Mouse (Mus musculus): Measurements from ENCODE around the gene Ubash3a.

Gene Ubash3a

GRCm38 (mm10) chr17:31216068-31216955 lies 8.6 kb downstream of the Ubash3a start:
- DNase-seq (ENCODE audit: inconsistent age in 2 of 2, low spot score in 1 of 2), result peak; percentile 27 to 75

GRCm38 (mm10) chr17:31222810-31223310 lies 15.2 kb downstream of the Ubash3a start:
- no peak for DNase-seq (ENCODE audit: inconsistent age in 2 of 2, low spot score in 1 of 2)

- DNase-seq (ENCODE audit: inconsistent age in 2 of 2, low spot score in 1 of 2), result no peak
Observed at GRCm38 (mm10) chr17:31223835-31224234, 16.2 kb downstream of the Ubash3a start.

- no peak for DNase-seq (ENCODE audit: inconsistent age in 2 of 2, low spot score in 1 of 2)
Observed at GRCm38 (mm10) chr17:31224591-31224990, 16.9 kb downstream of the Ubash3a start.

GRCm38 (mm10) chr17:31226368-31226767 lies 18.7 kb downstream of the Ubash3a start:
- DNase-seq (ENCODE audit: inconsistent age in 2 of 2, low spot score in 1 of 2), result no peak

GRCm38 (mm10) chr17:31226931-31227330 lies 19.3 kb downstream of the Ubash3a start:
- no peak for DNase-seq (ENCODE audit: inconsistent age in 2 of 2, low spot score in 1 of 2)

- no peak for DNase-seq (ENCODE audit: inconsistent age in 2 of 2, low spot score in 1 of 2)
Observed at GRCm38 (mm10) chr17:31231780-31232179, 24.1 kb downstream of the Ubash3a start.

- no peak for DNase-seq (ENCODE audit: inconsistent age in 2 of 2, low spot score in 1 of 2)
Observed at GRCm38 (mm10) chr17:31232251-31233010, 24.8 kb downstream of the Ubash3a start.

- DNase-seq (ENCODE audit: inconsistent age in 2 of 2, low spot score in 1 of 2), result no peak
Observed at GRCm38 (mm10) chr17:31235915-31236314, 28.2 kb downstream of the Ubash3a start.

GRCm38 (mm10) chr17:31238234-31239020 lies 30.8 kb downstream of the Ubash3a start:
- no peak for DNase-seq (ENCODE audit: inconsistent age in 2 of 2, low spot score in 1 of 2)

GRCm38 (mm10) chr17:31241156-31241555 lies 33.5 kb downstream of the Ubash3a start:
- DNase-seq (ENCODE audit: inconsistent age in 2 of 2, low spot score in 1 of 2), result no peak

- peak in 1 of 2 experiments; percentile 60 for DNase-seq (ENCODE audit: inconsistent age in 2 of 2, low spot score in 1 of 2)
Observed at GRCm38 (mm10) chr17:31242764-31243163, 35.1 kb downstream of the Ubash3a start.

- DNase-seq (ENCODE audit: inconsistent age in 2 of 2, low spot score in 1 of 2), result no peak
Observed at GRCm38 (mm10) chr17:31245321-31245720, 37.6 kb downstream of the Ubash3a start.

- no peak for DNase-seq (ENCODE audit: inconsistent age in 2 of 2, low spot score in 1 of 2)
Observed at GRCm38 (mm10) chr17:31247144-31247543, 39.5 kb downstream of the Ubash3a start.

- DNase-seq (ENCODE audit: inconsistent age in 2 of 2, low spot score in 1 of 2), result peak in 1 of 2 experiments; percentile 32
Observed at GRCm38 (mm10) chr17:31253951-31254350, 46.3 kb downstream of the Ubash3a start.

- DNase-seq (ENCODE audit: inconsistent age in 2 of 2, low spot score in 1 of 2), result peak; percentile 87 to 95
Observed at GRCm38 (mm10) chr17:31254463-31254931, 46.8 kb downstream of the Ubash3a start.

- DNase-seq (ENCODE audit: inconsistent age in 2 of 2, low spot score in 1 of 2), result no peak
Observed at GRCm38 (mm10) chr17:31257149-31257548, 49.5 kb downstream of the Ubash3a start.

- DNase-seq (ENCODE audit: inconsistent age in 2 of 2, low spot score in 1 of 2), result peak in 1 of 2 experiments; percentile 32
Observed at GRCm38 (mm10) chr17:31257898-31258297, 50.2 kb downstream of the Ubash3a start.

- DNase-seq (ENCODE audit: inconsistent age in 2 of 2, low spot score in 1 of 2), result peak; percentile 12 to 44
Observed at GRCm38 (mm10) chr17:31258310-31258865, 50.7 kb downstream of the Ubash3a start.

- peak; percentile 23 to 46 for DNase-seq (ENCODE audit: inconsistent age in 2 of 2, low spot score in 1 of 2)
Observed at GRCm38 (mm10) chr17:31259145-31259544, 51.5 kb downstream of the Ubash3a start.

All from adrenal gland, adult (tissue).